Mouse (Mus musculus) left cerebral cortex, postnatal 10 days (tissue): ENCODE measurements around the gene B230307C23Rik. TPM values are rescaled to one million over a fixed set of nuclear protein-coding genes. Genes with fewer than 3 reads are reported as not detected.

Experiments used
- DNase-seq, 2 experiments: peaks; one replicate each; pipeline ENCODE4 v3.0.0; 2021 to 2022; ENCODE audit warnings: low spot score in 2 of 2, mixed read lengths in 1 of 2; ENCODE audit errors: extremely low spot score in 1 of 2
- intact Hi-C: fragments of 180-260 bp; cut with DNase I; formaldehyde crosslinking; loops from one replicate; pipeline ENCODE4 v1.15.1; 2025
- total RNA-seq, 2 experiments: library from RNA; stranded (reverse); gene quantifications; 2 replicates each; pipeline ENCODE4 v1.2.3; 2021

B230307C23Rik gene
- 10 to 100 TPM; 24.8 to 32.8 TPM for total RNA-seq

- peak; percentile 87 to 89 for DNase-seq
- intact Hi-C loops: no loop called here
Measured at GRCm38 (mm10) chr16:97996616-97997382, at the start of gene B230307C23Rik. Gene B230307C23Rik, plus strand, starts transcription at chr16:97997315.

GRCm38 (mm10) chr16:97948836-97949235 is 48.3 kb upstream of the B230307C23Rik start:
- DNase-seq: no peak
- intact Hi-C loops: no loop called here

- intact Hi-C loops: no loop called here
- DNase-seq: no peak
Measured at GRCm38 (mm10) chr16:97950061-97950460, 47.1 kb upstream of the B230307C23Rik start.

GRCm38 (mm10) chr16:97952371-97952770 is 44.7 kb upstream of the B230307C23Rik start:
- DNase-seq: no peak
- intact Hi-C loops: no loop called here

- intact Hi-C loops: no loop called here
- no peak for DNase-seq
Measured at GRCm38 (mm10) chr16:97952801-97953200, 44.3 kb upstream of the B230307C23Rik start.

GRCm38 (mm10) chr16:97953300-97953699 is 43.8 kb upstream of the B230307C23Rik start:
- intact Hi-C loops: no loop called here
- DNase-seq: no peak

- no peak for DNase-seq
- intact Hi-C loops: no loop called here
Measured at GRCm38 (mm10) chr16:97956011-97956410, 41.1 kb upstream of the B230307C23Rik start.

- DNase-seq: no peak
- intact Hi-C loops: no loop called here
Measured at GRCm38 (mm10) chr16:97957626-97958025, 39.5 kb upstream of the B230307C23Rik start.

GRCm38 (mm10) chr16:97958401-97958973 is 38.6 kb upstream of the B230307C23Rik start:
- DNase-seq: no peak
- intact Hi-C loops: no loop called here

GRCm38 (mm10) chr16:97960348-97960747 is 36.8 kb upstream of the B230307C23Rik start:
- intact Hi-C loops: loop anchor here (5.0 kb wide), 1 partner anchor 108 kb away; the partner anchor contains the start of gene Prdm15
- no peak for DNase-seq

- DNase-seq: no peak
- intact Hi-C loops: loop anchor here (5.0 kb wide), 1 partner anchor 109 kb away; the partner anchor contains the start of gene Prdm15
Measured at GRCm38 (mm10) chr16:97961381-97962150, 35.5 kb upstream of the B230307C23Rik start.

GRCm38 (mm10) chr16:97962151-97962948 is 34.8 kb upstream of the B230307C23Rik start, which contains the start of the genes C2cd2 and Zbtb21:
Gene C2cd2, minus strand, starts transcription at chr16:97962598.
Gene Zbtb21, minus strand, starts transcription at chr16:97962622.
- DNase-seq: peak; percentile 97 to 98
- intact Hi-C loops: loop anchor here (5.0 kb wide), 1 partner anchor 110 kb away; the partner anchor contains the start of gene Prdm15

- intact Hi-C loops: loop anchor here (5.0 kb wide), 1 partner anchor 112 kb away; the partner anchor contains the start of gene Prdm15
Measured at GRCm38 (mm10) chr16:97963956-97964540, 33.1 kb upstream of the B230307C23Rik start.

GRCm38 (mm10) chr16:97977277-97977676 is 19.8 kb upstream of the B230307C23Rik start:
- no peak for DNase-seq
- intact Hi-C loops: no loop called here

More at GRCm38 (mm10) chr16:97963956-97964540, 33.1 kb upstream of the B230307C23Rik start:
- no peak for DNase-seq

GRCm38 (mm10) chr16:97977722-97978121 is 19.4 kb upstream of the B230307C23Rik start:
- DNase-seq: no peak
- intact Hi-C loops: no loop called here

GRCm38 (mm10) chr16:97981362-97981761 is 15.8 kb upstream of the B230307C23Rik start:
- DNase-seq: no peak
- intact Hi-C loops: no loop called here

- no peak for DNase-seq
- intact Hi-C loops: no loop called here
Measured at GRCm38 (mm10) chr16:97984589-97984988, 12.5 kb upstream of the B230307C23Rik start.

GRCm38 (mm10) chr16:97991517-97991916 is 5.6 kb upstream of the B230307C23Rik start:
- intact Hi-C loops: no loop called here
- DNase-seq: no peak
